Mouse (Mus musculus): ENCODE data around the gene Olig1. TPM values are rescaled to one million over a fixed set of nuclear protein-coding genes. Genes with fewer than 3 reads are reported as not detected.

Gene Olig1
- polyA plus RNA-seq (2012; rRNA removed), result 0.03 and 0.05 TPM in 2 replicates

GRCm38 (mm10) chr16:91269468-91270211 lies at the start of gene Olig1:
Olig1 (plus strand) TSS chr16:91269772.

GRCm38 (mm10) chr16:91225233-91226037 lies 44.1 kb upstream of the Olig1 start, which contains the start of gene Olig2:
Olig2 (plus strand) TSS chr16:91225457.

Other genes with a start within 250 kb of the Olig1 start
- 29.6 and 35.4 TPM in 2 replicates for gene Paxbp1, start 225.2 kb upstream of the Olig1 start, polyA plus RNA-seq (2012; rRNA removed)
- gene 4932438H23Rik, start 174.7 kb upstream of the Olig1 start, polyA plus RNA-seq (2012; rRNA removed), result 0.04 and 0.05 TPM in 2 replicates
- gene Olig2, start 44.3 kb upstream of the Olig1 start, polyA plus RNA-seq (2012; rRNA removed), result not detected in 2 replicates
- gene Ifnar2, start 103.0 kb downstream of the Olig1 start, polyA plus RNA-seq (2012; rRNA removed), result 48.1 and 50.4 TPM in 2 replicates
- not detected in 2 replicates for gene Gm21970, start 121.9 kb downstream of the Olig1 start, polyA plus RNA-seq (2012; rRNA removed)
- gene Il10rb, start 136.4 kb downstream of the Olig1 start, polyA plus RNA-seq (2012; rRNA removed), result 20.7 and 23.1 TPM in 2 replicates
- gene Ifnar1, start 215.5 kb downstream of the Olig1 start, polyA plus RNA-seq (2012; rRNA removed), result 15.0 and 16.6 TPM in 2 replicates

All from liver, embryonic 18 days (tissue).